Mouse (Mus musculus) megakaryocyte progenitor cell, adult 5-6 weeks (primary cell): ENCODE measurements around the gene Rps17. TPM values are rescaled to one million over a fixed set of nuclear protein-coding genes. Genes with fewer than 3 reads are reported as not detected.
A peak's percentile ranks its signal among the peaks of the same experiment; 100 is the strongest.

ENCODE experiments used
- ATAC-seq: replicated peaks from 2 replicates; pipeline ENCODE4 v1.8.0; 2016; ENCODE audit warnings: mild to moderate bottlenecking, moderate TSS enrichment, inconsistent platforms; ENCODE audit not compliant: poor library complexity
- total RNA-seq, 2 experiments: library from RNA; stranded (forward) in 1 of 2; stranded (reverse) in 1 of 2; fragments of 157-497, 149-512 nt in 1 of 2; fragments of 200-1000 nt in 1 of 2; gene quantifications; 2 replicates each; pipeline versions ENCODE4 v1.2.3 to v1.2.4; 2015 to 2017

Rps17 gene
- total RNA-seq (2015): 3,688 and 3,886 TPM in 2 replicates
- 3,921 and 4,474 TPM in 2 replicates for total RNA-seq (2017)

GRCm38 (mm10) chr7:81344544-81345446 is at the start of gene Rps17:
Gene Rps17, minus strand, starts transcription at chr7:81345254.
- ATAC-seq: peak; percentile 79

DNA sequence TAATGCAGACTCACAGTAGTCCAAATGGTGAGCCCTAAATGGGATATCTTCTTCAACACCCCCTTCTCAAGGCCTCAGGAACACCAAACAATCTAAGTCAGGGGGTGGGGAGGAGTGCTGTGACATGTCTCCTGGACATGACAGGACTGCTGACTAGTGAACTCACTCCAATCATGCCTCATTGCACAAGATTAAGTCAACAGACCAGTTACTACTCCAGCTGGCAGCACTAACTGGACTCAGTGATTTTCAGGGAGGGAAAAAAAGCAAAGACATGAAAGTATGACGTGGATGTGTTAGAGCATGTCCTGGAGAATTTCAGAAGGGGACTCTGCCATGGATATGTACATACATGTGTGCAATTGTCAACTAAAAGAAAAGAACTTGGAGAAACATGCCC is 34.3 kb upstream of the Rps17 start:
- no peak for ATAC-seq

DNA sequence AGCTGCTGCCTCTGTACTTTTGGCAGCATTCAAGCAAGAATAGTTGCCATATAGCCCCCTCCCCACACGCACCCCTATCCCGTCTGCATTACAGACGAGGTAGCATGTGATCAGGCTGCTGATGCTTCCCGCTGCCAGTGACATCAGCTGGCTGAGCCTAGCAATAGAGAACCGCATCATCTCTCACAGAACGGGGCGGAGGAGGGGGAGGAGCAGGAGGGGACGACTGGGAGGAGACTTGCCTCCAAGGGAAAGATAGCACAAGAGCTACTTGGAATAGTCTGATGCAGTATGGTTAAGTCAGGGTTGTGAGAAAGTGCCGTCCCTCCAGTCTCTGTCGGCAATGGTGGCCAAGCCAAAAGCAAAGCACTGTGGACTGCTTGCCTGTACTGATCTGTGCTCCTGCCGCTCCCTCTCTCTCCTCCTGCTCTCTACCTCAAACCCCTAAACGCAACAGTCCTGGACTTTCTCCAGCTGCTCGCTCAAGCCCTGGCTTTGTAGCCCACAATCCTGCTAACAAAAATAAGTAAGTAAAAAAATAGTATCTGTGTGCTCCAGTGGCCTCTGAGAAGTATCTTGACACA is 27.4 kb upstream of the Rps17 start:
- ATAC-seq: 0 out of 2 replicates have a peak, but pooled peaks have one; percentile 20

GRCm38 (mm10) chr7:81371811-81372210 is 26.8 kb upstream of the Rps17 start:
- no peak for ATAC-seq

DNA sequence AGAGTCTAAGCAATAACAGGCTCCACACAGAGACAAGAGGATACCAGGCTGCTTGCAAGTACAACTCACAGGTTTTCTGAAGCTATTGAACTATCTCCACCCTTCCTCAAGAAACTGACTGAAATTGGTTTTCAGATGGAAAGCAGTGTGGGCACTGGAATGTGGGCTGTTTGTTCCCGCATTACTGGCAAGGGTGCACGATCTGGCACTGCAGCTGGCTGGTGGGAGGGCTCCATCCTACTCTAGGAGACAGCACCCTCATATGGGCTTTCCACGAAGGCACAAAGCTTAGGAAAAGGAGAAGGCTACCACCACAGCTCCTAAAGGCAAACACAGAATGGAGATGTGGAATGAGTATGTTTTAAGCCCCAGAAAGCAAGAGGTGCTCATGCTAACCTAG is 24.7 kb upstream of the Rps17 start:
- ATAC-seq: no peak

DNA sequence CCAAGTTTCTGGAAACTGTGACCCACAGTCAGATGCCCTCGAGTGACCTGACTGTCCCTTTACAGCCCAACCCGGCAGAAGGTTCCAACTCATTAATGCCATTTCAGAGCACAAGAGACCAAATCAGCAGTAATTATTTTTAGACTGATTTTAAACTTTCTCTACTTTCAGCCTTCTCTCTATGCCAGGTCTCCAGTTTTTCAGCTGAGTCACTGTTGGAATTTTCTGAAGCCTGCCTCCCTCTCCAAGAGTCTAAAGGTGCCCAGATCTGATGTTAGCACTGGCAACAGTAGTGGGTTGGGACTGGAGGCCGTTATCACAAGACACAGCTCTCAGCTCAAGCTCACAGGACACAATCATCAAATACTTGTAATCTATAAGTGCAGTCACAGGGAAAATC is 22.9 kb upstream of the Rps17 start:
- no peak for ATAC-seq

GRCm38 (mm10) chr7:81356975-81357374 is 11.9 kb upstream of the Rps17 start:
- no peak for ATAC-seq

- ATAC-seq: no peak
Measured at GRCm38 (mm10) chr7:81356360-81356759, 11.3 kb upstream of the Rps17 start.

GRCm38 (mm10) chr7:81355746-81356145 is 10.7 kb upstream of the Rps17 start:
- no peak for ATAC-seq

- no peak for ATAC-seq
Measured at GRCm38 (mm10) chr7:81351826-81352225, 6.8 kb upstream of the Rps17 start.

DNA sequence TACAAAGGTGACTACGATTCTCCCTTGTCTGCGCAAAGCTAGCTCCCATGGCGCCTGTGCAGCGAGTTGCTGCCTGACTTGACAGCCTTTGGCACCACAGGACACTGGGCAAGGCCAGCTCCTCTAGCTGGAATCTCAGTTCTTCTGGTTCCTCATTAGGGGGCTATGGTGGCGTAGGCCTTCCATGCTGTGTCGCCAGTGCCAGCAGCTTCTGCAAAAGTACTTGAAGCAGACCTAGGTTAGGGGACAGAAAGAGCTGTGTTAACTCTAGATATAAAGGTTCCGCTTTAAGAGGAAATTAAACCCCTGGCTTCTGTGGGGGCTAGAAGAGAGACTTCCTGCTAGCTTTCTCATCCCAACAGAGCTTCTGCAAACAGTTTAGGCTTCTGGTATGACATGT is 3.2 kb upstream of the Rps17 start:
- ATAC-seq: peak; percentile 17

DNA sequence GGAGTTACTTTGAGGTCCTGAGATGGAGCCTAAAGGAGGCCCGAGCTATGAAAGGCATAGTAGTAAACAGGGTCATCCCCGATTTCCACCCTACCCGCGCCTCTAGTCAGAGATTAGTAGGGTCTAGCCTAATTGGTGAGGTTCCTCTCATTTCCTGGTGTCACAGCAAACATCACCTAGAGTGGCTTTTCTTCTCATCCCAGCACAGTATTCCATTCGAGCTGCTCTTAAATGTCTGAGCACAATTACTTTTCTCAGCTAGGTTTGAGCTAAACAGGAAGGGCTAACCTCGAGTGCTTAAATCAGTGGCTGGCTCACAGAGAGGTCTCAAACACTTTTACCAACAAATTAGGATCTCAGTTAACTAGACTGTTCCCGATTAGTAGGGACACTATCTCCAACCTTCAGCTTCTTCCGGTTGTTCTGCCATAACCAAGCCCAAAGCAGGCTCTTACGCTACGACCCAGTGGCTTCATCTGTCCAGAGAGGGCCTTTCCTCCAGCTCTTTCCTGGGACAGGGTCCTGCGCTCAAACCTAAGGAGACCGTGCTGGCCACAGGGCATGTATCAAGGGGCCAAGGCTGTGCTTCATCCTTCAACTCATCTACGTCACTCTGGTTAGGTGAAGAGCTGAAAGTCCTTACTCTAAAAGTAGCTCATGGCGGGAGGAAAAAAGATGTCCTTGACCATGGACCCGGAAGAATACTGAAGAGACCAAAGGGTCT is 555 bp upstream of the Rps17 start:
- peak; percentile 9; the same call in 1 of the 2 replicates for ATAC-seq

GRCm38 (mm10) chr7:81343831-81344230 is 1.2 kb downstream of the Rps17 start:
- no peak for ATAC-seq

GRCm38 (mm10) chr7:81343316-81343715 is 1.7 kb downstream of the Rps17 start:
- ATAC-seq: peak; percentile 29

DNA sequence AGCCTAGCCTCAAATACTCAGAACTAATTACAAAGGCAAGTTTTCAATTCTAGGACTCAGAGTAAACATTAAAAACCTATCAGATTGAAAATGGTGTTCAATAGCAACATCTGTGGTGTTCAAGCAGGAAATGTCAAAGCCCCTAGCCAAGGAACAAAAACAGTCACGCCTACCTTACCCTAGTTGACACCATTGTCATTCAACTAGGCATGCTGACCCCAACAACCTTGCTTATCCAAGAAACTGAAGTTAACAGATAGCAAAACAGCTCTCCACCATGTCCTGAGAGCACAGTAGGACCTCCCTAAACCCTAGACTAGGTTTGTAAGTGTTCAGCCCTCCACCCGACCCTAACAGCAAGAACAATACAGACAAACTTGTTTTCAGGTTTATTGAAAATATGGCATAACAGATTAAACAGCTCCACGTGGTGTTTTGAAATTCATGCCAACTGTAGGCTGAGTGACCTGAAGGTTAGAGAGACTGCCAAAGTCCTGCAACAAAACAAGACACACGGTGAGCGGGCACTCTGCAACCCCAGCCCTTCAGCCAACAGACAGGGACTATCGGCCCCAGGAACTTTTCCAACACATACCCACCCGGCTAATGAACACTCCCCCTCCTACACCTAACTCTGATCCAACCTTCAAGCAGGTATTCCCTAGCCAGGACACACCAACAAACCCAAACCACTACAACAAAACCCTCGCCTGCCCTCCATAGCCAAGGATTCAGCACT is 2.5 kb downstream of the Rps17 start:
- no peak for ATAC-seq

DNA sequence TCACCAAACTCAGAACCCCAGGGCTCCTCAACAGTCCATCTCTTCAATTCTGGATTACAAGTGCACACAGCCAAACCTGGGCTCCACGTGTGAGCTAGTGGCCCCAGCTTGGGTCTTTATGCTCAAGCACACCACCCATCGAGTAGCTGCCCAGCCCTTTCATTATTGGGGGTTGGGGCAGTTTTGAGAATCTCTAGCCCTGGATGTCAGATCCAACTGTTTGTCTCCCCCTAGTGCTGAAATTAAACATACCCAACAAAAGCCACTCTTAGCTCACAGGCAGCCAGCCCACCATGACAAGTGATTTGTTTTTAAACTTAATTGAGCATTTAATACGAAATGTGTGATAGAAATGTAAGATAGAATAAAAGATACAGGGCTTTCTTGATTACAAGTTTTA is 3.5 kb downstream of the Rps17 start:
- peak; percentile 25 for ATAC-seq

DNA sequence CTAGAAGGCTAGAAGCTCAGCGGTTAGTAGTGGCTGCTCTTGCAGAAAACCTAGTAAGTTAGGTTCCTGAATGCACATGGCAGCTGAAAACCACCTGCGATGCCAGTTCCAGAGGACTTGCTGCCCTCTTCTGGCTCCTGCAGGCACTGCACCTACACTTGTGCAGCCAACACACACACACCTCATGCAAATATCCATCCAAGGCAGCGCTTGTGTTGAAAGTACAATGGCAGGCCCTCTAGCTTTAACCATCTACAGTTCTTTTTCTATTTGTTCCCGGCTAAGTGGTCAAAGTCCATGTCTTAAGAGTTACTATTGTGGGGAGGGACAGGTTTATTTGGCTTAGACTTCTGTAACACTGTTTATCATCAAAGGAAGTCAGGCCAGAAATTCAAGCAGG is 5.3 kb downstream of the Rps17 start:
- ATAC-seq: peak; percentile 70

DNA sequence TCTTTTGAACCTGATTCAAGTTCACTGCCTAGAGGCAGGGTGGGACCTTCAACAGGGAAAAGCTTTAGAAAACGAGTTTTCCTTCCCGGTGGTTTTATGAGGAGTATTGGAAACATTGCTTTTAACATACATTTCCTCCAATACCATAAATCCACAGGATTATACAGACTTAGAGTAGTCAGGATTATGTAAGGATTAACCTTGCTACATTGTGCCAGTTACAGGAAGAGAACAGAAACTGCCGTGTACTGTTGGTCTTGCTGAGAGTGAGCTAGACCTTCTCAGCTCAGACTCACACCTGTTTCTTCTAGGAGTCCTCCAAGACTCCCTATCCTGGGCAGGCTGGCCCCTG is 6.6 kb downstream of the Rps17 start:
- no peak for ATAC-seq

- ATAC-seq: no peak
Measured at GRCm38 (mm10) chr7:81337785-81338521, 7.1 kb downstream of the Rps17 start.

GRCm38 (mm10) chr7:81336432-81336786 is 8.6 kb downstream of the Rps17 start:
- ATAC-seq: peak; percentile 51; the same call in 1 of the 2 replicates
